Mouse (Mus musculus): ENCODE measurements at regions not wholly inside any gene's neighbourhood (a gene's known extent, or its start where the extent isn't known, plus 50 kb on each side); places are given as distances from the start of the nearest gene placed in this dataset.

- H3K4me1 ChIP-seq (ENCODE audit: control insufficient read depth in 1 of 2, insufficient read depth in 2 of 2), result no peaks in the 10 kb centered on the region
- H3K4me3 ChIP-seq (replicated peaks in 1 of 3; ENCODE audit: low read depth in 2 of 3, low read length in 2 of 3, poor library complexity in 1 of 3), result no peak overlapping the region
- no peak for TF ChIP-seq ELF1 (IDR thresholded peaks at IDR 0.05; ENCODE audit: low read depth, low read length)
- TF ChIP-seq HCFC1 (IDR thresholded peaks at IDR 0.05; ENCODE audit: low read depth, low read length), result no peak
- TF ChIP-seq IRF4 (IDR thresholded peaks at IDR 0.05; ENCODE audit: low read depth, low read length), result no peak
- no peak for TF ChIP-seq TBP (conservative IDR thresholded peaks at IDR 0.05; ENCODE audit: low read depth, low read length)
- TF ChIP-seq KAT2A (IDR thresholded peaks at IDR 0.05; ENCODE audit: insufficient replicate concordance, low read length), result no peak
- TF ChIP-seq USF2 (conservative IDR thresholded peaks at IDR 0.05; ENCODE audit: low read depth, low read length), result no peak
- dilution Hi-C loops (cut with MboI; ENCODE audit: extremely low pct_ligation_motif_present, extremely low pct_unique_long_range_greater_than_20kb, low sequenced_read_pairs) (no loop called here), in situ Hi-C loops (cut with MboI; ENCODE audit: low pct_ligation_motif_present, low pct_unique_long_range_greater_than_20kb, low sequenced_read_pairs) (no loop called here)
- H3K79me2 ChIP-seq (replicated peaks; ENCODE audit: control insufficient read depth, extremely low read depth, insufficient read depth, poor library complexity, severe bottlenecking), result no peaks in the 10 kb centered on the region
- H3K27ac ChIP-seq (ENCODE audit: insufficient read depth, low read depth), result no peak overlapping the region
- no peaks in the 10 kb centered on the region for H3K9me3 ChIP-seq (replicated peaks; ENCODE audit: low read length)
- H3K9ac ChIP-seq (ENCODE audit: insufficient read depth, low read depth), result no peak overlapping the region
- no peaks in the 10 kb centered on the region for H3K36me3 ChIP-seq (replicated peaks in 1 of 2; ENCODE audit: control insufficient read depth in 1 of 2, insufficient read depth in 1 of 2, low read length in 1 of 2)
- no peak for DNase-seq (ENCODE audit: extremely low read depth)
- H3K4me2 ChIP-seq (ENCODE audit: insufficient read depth, low read depth, poor library complexity, severe bottlenecking), result no peak overlapping the region
- H3K27me3 ChIP-seq (replicated peaks), result peaks cover 30% of the 10 kb centered on the region
Observed at GRCm38 (mm10) chr1:91658991-91659441, 118.7 kb downstream of the Asb1 start.

GRCm38 (mm10) chr1:91659486-91659885, 119.1 kb downstream of the Asb1 start:
- H3K4me3 ChIP-seq (replicated peaks in 1 of 3; ENCODE audit: low read depth in 2 of 3, low read length in 2 of 3, poor library complexity in 1 of 3), result no peak overlapping the region
- H3K36me3 ChIP-seq (replicated peaks in 1 of 2; ENCODE audit: control insufficient read depth in 1 of 2, insufficient read depth in 1 of 2, low read length in 1 of 2), result no peaks in the 10 kb centered on the region
- H3K4me1 ChIP-seq (ENCODE audit: control insufficient read depth in 1 of 2, insufficient read depth in 2 of 2), result no peaks in the 10 kb centered on the region
- TF ChIP-seq HCFC1 (IDR thresholded peaks at IDR 0.05; ENCODE audit: low read depth, low read length) (no peak), KAT2A (IDR thresholded peaks at IDR 0.05; ENCODE audit: insufficient replicate concordance, low read length) (no peak), TCF12 (IDR thresholded peaks at IDR 0.05; ENCODE audit: low read depth, low read length) (no peak), MAFK (IDR thresholded peaks at IDR 0.05; ENCODE audit: insufficient replicate concordance, low read length) (no peak), NELFE (IDR thresholded peaks at IDR 0.05; ENCODE audit: low read depth, low read length) (no peak), USF1 (IDR thresholded peaks at IDR 0.05; ENCODE audit: low read depth, low read length) (no peak), TBP (conservative IDR thresholded peaks at IDR 0.05; ENCODE audit: low read depth, low read length) (no peak), EP300 (IDR thresholded peaks at IDR 0.05; ENCODE audit: low read length) (no peak), ZMIZ1 (IDR thresholded peaks at IDR 0.05; ENCODE audit: low read depth, low read length) (no peak), SMC3 (IDR thresholded peaks at IDR 0.05; ENCODE audit: low read depth, low read length) (no peak), ZKSCAN1 (IDR thresholded peaks at IDR 0.05; ENCODE audit: borderline replicate concordance, low read depth, low read length) (no peak), POLR2AphosphoS2 (IDR thresholded peaks at IDR 0.05; ENCODE audit: low read depth, low read length) (no peak), UBTF (IDR thresholded peaks at IDR 0.05; ENCODE audit: low read depth, low read length) (no peak), GABPA (IDR thresholded peaks at IDR 0.05; ENCODE audit: insufficient replicate concordance, low read depth, low read length) (no peak), ELF1 (IDR thresholded peaks at IDR 0.05; ENCODE audit: low read depth, low read length) (no peak), MAX (IDR thresholded peaks at IDR 0.05; ENCODE audit: low read length) (no peak), JUN (IDR thresholded peaks at IDR 0.05; ENCODE audit: insufficient read depth, low read depth, low read length) (no peak), CHD1 (IDR thresholded peaks at IDR 0.05; ENCODE audit: low read depth, low read length) (no peak), NRF1 (IDR thresholded peaks at IDR 0.05; ENCODE audit: low read depth, low read length) (no peak)
- no peak overlapping the region for H3K27ac ChIP-seq (ENCODE audit: insufficient read depth, low read depth)
- no peaks in the 10 kb centered on the region for H3K9me3 ChIP-seq (replicated peaks; ENCODE audit: low read length)
- peaks cover 30% of the 10 kb centered on the region for H3K27me3 ChIP-seq (replicated peaks)
- H3K9ac ChIP-seq (ENCODE audit: insufficient read depth, low read depth), result no peak overlapping the region
- H3K4me2 ChIP-seq (ENCODE audit: insufficient read depth, low read depth, poor library complexity, severe bottlenecking), result no peak overlapping the region
- dilution Hi-C loops (cut with MboI; ENCODE audit: extremely low pct_ligation_motif_present, extremely low pct_unique_long_range_greater_than_20kb, low sequenced_read_pairs), result no loop called here
- no peaks in the 10 kb centered on the region for H3K79me2 ChIP-seq (replicated peaks; ENCODE audit: control insufficient read depth, extremely low read depth, insufficient read depth, poor library complexity, severe bottlenecking)
- no peak for DNase-seq (ENCODE audit: extremely low read depth)
- in situ Hi-C loops (cut with MboI; ENCODE audit: low pct_ligation_motif_present, low pct_unique_long_range_greater_than_20kb, low sequenced_read_pairs), result no loop called here

Measured in CH12.LX (cell line).